Mouse (Mus musculus): ENCODE measurements around the gene Arhgap19.

- TF ChIP-seq POLR2A (IDR thresholded peaks at IDR 0.05; ENCODE audit: insufficient read depth, low read depth, low read length) (no peak), CTCF (IDR thresholded peaks at IDR 0.05; ENCODE audit: insufficient read depth, low read depth, low read length) (no peak)
These were observed 33.1 kb downstream of the Arhgap19 start for GRCm38 (mm10) chr19:41768711-41769110.
